Mouse (Mus musculus) c-Kit-positive CD71-positive TER-119-positive erythroid progenitor cells, embryonic 14.5 days (primary cell): ENCODE data around the gene Gimap8.
"Not testable (repeated sequence)": the region's sequence is repeated elsewhere in the genome, so short reads cannot be mapped to it uniquely, and the experiment has no call there.

Experiments used
- DNase-seq: peaks from one replicate; pipeline ENCODE4 v3.0.0-alpha.2; 2013; ENCODE audit warnings: low spot score

Gimap8 gene

DNA sequence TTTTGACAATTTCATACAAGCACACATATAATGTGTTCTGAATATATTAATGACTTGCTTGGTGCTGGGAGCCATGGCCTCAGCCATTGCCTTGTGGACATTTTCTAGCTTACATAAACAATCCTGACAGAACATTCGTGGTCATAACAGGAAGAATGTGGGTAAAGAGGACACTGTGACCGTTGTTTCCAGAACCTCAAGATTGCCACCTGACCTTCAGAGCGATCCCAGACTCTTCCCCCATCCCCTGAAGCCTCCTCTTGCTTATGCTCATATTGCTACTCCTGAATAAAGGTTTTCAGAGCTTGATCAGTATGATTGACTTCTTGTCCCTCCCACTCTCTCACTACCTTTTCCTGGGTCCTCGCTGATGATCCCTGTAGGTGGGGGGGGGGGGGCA is 31.4 kb downstream of the Gimap8 start:
- DNase-seq, result no peak

DNA sequence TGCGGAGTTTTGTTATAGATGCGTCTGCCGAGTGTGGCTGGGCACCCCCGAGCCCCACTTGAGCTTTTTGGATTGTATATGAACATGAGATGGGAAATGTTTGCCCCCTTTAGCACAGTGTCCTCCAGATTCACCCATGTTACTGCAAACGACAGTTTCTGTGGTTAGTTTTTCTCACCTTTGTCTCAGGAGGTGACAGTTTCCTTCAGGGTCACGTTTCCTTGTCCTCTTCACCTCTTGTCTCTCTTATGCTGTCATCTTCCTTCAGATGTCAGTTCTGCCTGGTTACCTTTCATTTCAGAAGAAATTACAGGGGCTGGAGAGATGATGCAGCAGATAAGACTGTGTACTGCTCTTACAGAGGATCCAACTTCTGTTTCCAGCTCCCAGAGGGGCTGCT is 32.7 kb downstream of the Gimap8 start:
- DNase-seq, result no peak

DNA sequence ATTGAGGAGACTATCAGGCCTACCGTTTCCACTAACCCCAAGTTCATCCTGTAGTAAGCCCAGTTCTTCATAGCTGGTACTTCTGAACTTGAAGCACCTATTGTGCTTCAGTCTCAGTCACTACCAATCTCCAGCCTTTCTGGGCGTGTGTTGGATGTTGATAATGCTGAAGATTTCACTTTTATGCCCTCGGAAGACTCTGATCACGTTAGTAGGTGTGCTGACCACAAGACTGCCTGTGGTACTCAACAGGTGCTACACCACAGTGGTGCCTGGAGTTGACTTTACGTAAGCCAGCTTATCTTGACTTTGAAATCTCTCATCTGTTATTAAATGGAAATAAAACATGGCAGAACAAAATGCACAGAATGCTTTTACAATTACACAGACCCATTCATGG is 33.4 kb downstream of the Gimap8 start:
- DNase-seq, result no peak

DNA sequence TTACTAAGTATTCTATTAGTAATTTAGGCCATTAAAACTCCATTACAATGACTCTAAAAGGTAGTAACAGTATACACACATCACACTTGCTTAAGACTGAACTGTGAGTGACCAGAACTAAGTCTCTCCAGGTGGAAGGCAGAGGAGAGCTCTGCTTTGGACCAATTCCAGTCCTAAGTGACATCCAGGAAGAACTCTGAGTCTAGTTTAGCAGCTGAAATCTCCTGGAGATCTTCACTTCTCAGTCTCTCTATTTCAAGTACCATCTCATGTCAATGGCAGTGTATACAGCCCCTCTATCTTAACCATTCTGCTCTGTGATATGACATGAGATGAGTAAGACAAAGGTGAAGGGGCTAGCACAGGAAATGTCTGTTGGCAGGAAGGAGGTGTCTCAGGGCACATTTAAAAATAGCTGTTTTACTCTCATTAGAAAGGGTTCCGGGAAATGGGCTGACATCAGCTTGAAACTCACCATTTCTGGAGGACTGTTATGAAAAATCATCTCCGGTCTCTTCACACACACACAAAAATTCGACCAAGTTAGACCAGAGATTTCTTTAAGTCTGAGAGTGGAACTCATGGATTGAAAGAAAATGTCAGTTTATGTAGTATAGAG is 34.5 kb downstream of the Gimap8 start:
- no peak for DNase-seq

DNA sequence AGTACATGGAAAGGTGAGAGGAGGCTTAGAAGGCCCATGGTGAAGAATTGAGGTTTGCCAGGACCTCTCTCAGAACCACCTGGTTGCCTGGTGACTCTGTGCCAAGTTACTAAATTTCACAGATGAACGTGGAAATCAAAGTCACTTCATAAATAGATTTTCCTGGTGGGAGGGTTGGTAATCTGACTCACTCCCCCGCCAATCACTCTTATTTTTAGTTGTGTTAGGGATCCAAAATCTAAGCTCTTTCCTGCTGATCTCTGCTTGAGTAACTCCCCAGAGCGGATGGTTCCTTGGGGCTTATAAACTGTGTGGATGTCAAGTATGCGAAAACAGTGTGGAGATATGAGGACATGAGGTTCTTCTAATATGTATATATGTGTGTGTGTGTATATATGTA is 35.2 kb downstream of the Gimap8 start:
- DNase-seq, result no peak

DNA sequence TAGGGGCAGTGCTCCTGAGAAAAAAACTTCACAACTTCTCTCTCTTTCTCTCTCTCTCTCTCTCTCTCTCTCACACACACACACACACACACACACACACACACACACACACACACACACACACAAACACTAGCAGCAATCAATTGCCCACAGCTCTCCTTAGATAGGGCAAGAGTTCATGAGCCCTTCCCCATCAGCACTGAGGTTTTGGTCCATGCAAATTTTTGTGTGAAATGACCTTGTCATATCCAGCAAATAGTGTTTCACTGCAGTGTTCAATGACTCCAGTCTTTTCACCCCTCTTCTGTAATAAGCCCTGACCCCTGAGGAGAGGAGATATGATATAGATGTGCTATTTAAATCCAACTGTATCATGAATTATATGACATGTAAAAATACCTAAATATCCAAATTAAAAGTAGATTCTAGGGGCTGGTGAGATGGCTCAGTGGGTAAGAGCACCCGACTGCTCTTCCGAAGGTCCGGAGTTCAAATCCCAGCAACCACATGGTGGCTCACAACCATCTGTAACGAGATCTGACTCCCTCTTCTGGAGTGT is 36.3 kb downstream of the Gimap8 start:
- DNase-seq, result not testable (repeated sequence)

DNA sequence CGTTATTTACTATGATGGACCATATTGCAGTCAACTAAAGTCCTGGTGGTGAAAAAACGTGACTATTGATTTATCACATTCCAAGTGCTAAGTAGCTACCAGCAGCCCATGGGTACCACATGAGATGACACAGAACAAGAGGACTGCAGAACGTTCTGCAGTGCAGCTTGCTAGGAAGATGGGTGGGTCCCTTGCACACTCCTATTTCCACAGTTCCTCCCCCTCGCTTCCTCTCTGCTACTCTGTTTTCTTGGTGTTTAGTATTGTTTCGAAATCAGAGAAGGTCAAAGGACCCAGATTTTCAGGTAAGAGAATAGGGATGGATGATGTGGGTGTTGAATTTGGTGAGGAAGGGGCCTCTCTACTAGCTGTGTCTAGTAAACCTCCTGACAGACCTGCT is 37.3 kb downstream of the Gimap8 start, which contains the start of gene Gimap4:
Gimap4 (plus strand) TSS at position 231 of the 400 bp plus-strand sequence.
- no peak for DNase-seq

DNA sequence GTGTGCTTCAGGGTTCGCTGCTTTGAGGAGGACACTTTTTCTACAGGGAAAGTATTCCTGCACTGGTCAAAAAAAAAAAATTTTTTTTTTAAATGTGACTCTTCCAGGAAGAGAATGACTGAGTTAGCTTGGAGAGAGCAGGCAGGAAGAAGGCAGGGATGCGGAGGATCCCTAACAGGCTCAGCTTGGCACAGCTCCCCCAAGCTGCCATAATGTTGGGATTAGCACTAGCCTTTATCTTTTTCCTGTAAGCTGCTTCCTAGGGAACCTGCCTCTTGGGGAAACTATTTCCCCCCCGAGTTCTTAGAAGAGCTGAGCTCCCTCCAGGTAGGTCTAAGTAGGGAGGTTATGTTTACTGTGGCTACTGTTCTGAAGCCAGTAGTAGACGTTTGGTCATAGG is 37.8 kb downstream of the Gimap8 start:
- DNase-seq, result no peak

DNA sequence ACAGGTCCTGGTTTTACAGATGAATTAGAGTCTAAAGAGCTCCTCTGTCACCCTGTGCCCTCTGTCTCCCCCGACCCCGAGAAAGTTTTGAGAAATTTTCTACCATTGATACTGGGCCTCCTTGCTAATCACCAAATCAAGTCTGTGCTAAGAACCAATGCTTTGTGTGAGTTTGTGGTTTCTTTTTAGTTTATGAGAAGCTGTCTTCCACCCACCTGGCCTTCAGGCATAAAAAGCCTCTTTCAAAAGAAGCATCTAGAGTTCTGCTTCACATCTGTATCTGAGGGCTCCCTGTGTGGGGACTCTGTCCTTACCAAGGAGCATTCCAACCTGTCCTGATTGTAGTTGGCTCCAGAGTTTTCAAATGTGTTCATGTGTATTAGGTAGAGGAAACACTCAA is 38.2 kb downstream of the Gimap8 start:
- no peak for DNase-seq

DNA sequence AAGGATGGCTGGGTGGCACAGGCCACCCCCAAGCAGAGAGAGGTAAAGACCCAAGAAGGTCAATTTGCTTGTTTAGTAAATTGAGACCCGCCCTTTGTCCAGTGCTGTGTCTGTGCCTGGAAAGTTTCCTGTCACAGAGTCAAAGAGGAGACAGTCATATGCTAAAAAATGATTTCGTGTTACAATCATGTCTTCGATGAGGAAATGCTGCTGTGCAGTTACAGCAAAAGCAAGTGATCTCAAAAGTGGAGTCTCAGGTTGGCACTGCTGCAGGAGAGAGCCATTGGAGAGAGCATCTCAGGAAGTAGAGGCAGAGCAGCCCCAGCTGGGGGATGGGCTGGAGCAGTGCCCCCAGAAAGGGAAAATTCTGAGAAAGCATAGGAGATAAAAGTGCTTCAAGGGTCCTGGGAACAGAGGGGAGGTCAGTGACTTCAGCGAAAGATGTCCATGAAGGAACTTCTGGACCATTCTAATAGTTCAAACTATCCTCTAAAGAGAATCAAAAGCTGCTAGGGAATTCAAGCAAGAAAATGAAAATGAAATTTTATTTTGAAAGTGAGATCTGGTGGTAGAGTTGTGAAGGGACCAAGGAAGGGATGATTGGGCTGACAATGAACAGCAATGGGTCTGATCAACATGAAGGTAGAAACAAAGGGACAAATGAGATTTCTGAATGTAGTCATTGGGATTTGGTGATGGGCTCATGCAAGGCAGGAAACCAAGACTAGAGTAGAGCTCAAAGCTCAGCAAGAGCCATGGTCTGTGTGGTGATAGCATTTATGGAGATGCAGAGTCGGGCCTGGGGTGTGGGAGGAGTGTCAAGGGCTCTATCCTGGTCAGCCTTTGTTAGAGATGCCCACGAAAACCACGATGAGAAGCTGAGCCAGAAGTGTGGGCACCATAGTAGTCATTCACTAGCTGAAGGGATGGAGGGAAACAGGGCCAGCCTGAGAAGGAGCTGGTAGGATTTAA is 38.9 kb downstream of the Gimap8 start:
- no peak for DNase-seq

DNA sequence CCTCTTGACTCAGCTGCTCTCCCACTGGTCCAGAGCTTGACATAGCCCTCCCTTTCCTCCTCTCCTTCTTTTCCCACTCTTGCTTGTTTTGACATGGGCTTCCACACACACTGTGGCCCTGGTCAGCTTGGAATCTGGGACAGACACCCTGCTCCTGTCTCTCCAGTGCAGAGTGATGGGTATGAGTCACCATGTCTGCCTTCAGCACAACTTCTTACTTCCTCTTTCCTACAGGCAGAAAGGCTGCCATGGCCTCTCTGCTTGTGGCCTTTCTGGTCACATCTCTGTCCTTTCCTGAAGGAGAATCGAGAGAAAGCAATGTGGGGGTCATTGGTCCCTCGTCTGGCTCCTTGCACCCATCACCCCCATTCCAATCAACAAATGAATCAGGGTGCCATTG is 40.0 kb downstream of the Gimap8 start:
- DNase-seq, result no peak

DNA sequence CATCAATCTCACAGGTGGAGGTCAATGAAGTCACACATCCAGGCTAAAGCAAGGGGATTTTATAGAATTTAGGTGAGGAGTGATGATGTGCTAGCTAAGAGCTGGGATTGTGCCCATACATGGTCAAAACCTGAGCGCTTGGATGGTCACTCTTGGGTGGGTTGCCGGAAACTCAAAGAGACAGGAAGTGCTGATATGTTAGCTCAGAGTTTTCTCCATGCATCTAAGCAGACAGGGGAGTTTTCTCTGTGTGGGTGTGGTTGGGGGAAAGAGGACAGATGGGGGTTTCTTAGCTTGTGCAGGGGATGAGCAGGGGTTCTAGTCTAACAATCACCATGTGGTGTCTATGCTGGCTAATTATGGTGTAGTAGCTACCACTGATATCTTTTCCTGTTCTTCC is 42.3 kb downstream of the Gimap8 start:
- no peak for DNase-seq

DNA sequence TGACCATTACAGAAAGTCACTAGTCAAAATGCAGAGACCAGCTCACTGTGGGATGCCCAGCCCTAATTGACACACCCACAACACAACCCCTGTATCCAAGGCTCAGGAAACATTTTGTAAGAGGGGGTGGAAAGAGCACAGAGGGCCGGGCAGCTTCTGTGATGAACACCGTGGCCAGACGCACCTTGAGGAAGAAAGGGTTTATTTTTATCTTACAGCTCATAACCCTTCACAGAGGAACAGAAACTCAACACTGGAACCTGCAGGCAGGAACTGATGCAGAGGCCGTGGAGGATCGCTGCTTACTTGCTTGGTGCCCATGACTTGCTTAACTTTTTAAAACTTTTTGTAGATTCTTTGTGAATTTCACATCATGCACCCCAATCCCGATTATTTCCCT is 45.9 kb downstream of the Gimap8 start:
- no peak for DNase-seq

DNA sequence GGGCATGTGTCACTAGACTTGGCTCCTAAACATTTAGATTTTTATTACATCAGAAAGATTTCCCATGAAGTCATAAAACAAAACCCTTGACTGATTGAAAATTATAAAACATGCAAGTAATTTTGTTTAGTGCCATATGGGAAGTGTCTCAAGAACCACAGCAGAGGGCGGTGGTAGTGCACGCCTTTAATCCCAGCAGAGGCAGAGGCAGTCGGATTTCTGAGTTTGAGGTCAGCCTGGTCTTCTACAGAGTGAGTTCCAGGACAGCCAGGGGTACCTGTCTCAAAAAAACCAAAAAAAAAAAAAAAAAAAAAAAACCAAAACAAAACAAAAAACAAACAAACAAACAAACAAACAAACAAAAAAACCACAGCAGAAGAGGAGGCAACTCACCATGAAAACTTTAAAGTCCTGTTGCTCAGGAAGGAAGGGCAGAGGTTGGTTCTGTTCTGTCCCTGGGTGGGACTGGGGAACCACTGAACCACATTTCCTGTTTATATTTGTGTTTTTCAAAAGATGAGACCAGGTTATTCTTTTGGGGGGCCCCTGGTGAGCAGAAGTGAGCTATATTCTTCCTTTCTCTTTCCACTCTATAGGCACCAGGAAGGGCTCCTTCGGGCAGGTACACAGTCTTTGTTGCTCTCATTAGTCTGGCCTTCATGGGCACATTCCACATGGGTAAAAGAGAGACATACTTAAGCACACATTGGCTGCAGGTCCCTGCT is 50.0 kb downstream of the Gimap8 start:
- DNase-seq, result no peak

DNA sequence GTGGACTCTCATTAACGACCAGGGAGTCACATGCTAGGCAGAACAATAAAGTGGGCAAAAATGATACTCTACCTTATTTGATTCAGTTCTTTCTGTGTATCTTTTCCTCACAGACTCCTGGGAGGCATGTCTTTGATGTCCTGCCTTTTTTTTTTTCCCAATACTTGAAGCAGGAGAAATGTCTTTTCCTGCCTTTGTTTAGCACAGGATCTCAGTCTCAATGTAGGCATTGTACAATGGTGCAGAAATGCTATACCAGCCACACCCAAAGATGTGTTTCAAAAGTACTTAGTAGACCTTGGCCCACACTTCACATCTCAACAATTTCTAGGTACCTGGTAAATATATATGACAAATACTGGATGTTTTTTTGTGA is 50.5 kb downstream of the Gimap8 start:
- no peak for DNase-seq

DNA sequence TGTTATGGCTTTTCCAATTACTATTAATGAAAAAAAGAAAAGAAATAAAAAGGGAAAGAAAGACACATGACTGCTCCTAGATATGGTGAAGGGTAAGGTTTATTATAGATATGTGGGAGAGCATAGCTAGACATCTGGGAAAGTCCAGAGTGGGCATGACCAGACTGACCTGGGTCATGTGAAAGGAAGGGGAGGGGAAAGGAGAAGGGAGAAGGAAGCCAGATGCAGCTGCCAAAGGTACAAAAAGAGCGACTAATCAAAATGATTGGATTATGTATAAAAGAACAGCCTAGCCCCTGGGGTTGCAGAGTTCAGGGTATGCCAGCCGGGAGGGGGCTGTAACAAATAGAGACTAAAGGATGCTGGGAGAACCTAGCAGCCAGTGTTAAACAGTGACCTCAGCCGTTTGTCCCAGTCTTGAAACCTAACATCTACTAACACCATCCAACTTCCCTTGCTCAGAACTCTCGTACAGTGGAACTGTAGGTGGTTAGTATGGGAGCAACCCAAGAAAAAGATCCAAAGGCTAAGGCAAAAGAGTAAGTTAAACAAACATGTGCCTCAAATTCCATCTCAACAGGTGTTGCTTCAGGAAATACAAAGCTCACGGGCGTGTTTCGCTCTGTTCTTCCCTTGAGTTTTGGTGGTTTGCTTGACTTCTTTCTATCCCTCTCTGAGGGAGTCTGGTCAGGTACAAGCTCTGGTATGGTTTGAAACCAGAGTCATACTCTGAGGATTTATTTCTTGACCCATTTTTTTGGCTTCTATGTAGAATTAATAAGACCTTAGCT is 51.2 kb downstream of the Gimap8 start:
- DNase-seq, result no peak

DNA sequence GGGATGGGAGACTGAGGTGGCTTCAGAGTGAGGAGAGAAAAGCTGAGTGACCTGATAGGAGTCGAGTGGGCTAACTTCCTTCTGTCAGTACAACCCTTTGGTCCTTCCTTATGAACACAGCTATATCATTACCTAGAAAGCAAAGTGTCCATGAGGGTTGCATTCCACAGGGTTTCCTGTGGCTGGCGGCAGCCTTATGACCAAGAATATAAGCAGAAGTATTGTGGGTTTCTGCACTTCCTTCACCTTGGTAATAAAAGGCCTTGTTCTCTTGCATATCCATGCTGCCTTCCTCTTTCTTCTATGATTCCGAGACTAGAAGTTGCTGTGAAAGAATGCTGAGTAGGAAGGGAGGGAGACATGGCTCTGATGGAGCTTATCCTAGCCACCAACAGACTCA is 51.9 kb downstream of the Gimap8 start:
- no peak for DNase-seq

DNA sequence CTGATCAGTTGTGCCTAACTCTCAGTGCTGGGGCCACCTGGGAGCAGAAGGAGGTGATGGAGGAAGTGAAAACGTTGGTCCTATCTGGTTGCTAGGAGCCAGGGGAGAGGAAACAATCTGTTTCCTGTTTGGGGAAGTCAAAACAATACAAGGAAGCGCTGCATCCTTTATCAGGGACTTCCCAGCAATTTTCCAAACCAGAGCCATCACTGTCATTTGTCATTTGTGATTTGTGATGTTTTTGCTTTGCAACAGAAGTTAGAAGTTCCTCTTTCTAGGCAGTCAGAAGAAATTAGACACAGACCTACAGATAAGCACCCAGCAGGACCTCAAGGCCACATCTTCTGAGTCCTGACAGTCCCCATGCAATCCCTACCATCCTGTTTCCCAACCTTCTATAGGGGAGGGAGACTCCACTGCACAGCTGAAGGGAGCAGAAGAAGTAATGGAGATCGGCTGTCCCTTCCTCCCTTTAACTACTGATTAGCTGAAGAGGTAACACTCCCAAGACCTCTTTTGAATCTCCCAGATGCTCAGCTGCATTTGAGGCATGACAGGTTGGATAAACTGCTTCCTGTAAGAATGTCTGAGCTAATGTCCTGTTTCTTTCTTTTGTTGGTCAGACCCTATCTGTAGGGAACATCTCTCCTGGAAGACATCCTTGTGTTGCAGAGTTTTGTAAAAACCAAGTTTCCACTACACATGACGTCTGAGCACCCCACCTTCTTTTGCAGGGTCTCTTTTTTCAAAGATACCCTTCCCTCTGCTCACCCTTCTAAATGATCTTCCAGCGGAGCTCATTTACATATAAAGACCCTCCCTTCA is 53.4 kb downstream of the Gimap8 start:
- no peak for DNase-seq

DNA sequence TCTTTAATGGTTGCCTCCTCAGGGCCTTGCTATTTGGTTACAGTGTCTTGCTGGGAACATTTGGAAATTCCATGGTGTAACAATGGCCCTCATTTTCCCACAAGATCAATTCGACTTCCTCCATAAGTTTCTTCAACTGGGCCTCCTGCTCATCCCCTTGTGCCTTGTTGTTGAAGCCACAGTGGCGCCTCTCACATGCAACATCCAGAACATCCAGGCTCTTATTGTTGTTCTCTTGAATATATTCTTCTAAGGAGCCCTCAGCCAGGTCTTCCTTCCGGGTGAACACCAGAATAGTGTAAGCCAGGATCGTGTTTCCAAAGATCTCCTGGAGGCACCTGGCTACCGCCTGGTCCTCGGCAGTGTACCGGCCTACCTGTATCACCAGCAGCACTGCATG is 55.1 kb downstream of the Gimap8 start:
- DNase-seq, result no peak

DNA sequence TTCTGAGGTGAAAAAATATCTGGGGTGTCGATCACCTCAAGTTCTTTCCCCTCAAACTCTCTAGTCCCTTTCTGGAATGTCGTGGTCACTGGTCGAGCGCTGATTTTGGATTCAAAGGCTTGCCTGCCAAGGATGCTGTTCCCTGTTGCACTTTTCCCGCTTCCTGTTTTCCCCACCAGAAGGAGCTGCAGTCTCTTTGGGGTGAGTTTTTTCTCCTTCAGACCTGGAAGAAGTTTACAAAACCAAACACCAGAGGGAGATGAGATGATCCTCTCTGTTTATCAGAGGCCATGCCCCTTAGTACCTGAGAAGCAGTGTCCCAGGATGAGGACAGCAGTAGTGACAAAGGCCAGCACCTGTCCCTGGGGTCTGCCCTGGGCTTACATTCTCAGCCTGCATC is 55.6 kb downstream of the Gimap8 start:
- DNase-seq, result no peak

DNA sequence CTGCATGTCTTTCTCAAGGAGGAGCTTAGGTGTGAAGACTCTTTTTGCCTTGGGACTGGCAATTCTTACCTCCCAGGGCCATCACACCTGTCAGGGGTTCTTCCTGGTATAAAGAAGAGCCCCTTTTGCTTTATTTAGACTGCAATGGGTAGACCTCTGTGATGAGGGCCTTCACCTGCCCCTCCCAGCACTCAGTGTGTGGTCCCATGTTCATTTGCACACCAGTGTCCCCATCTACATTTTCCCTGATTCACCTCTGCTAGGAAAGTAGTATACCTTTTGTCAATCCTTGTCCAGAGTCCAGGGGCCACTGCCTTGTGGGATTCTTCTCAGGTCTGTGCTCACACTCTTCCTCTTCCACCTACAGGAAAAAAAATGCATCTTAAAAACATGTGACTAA is 57.1 kb downstream of the Gimap8 start:
- DNase-seq, result no peak
